Mouse (Mus musculus) megakaryocyte, embryonic 14.5 days (primary cell): Measurements from ENCODE around the gene Adra2b.

Experiments used
- FLI1 ChIP-seq: IDR thresholded peaks from 2 replicates; pipeline ENCODE4 v1.6.1; 2012; ENCODE audit warnings: low read length, inconsistent platforms, mixed read lengths
- GATA1 ChIP-seq: IDR thresholded peaks from 3 replicates; pipeline ENCODE4 v1.6.1; 2012; ENCODE audit warnings: mixed read lengths, low read length, inconsistent platforms, borderline replicate concordance

- TF ChIP-seq GATA1: no peak
- TF ChIP-seq FLI1: no peak
These were observed 49.1 kb upstream of the Adra2b start for GRCm38 (mm10) chr2:127313878-127314277.
